Mouse (Mus musculus): Measurements from ENCODE around the gene Phf7. TPM values are rescaled to one million over a fixed set of nuclear protein-coding genes. Genes with fewer than 3 reads are reported as not detected.

Gene Phf7
- total RNA-seq, 2 experiments from 2014 or later, result 5.0 to 5.3 TPM

DNA sequence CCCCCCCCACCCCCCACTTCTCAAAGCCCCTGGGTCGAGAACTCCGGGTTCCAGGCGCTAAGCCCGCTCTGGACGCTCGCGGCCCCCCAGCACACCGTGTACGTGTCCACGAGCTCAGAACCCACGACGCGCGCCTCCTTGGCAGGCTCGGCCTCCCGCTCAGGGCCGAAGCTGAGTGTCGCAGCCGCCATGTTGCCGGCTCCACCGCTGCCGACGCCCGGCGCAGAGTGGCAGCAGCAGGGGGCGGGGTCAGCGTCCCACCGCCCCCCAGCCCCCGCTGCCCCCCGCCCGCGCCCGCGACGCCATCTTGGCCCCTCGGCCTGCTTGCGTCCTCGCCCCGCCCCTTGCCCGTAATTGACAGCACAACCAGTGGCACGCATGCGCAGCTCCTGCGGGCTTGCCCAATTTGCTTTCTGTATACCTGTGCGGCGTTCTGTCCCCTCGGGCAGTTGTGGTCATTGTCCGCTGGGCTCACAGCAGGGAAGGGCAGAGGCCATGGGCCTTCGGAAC lies 44.6 kb downstream of the Phf7 start:
- peak; percentile 94 to 99 for DNase-seq (ENCODE audit: extremely low spot score in 1 of 2, low spot score in 2 of 2)
- intact Hi-C loops (cut with DNase I), result loop anchor here (5.0 kb wide), 1 partner anchor 46 kb away; the partner anchor contains the start of genes Bap1 and Phf7

DNA sequence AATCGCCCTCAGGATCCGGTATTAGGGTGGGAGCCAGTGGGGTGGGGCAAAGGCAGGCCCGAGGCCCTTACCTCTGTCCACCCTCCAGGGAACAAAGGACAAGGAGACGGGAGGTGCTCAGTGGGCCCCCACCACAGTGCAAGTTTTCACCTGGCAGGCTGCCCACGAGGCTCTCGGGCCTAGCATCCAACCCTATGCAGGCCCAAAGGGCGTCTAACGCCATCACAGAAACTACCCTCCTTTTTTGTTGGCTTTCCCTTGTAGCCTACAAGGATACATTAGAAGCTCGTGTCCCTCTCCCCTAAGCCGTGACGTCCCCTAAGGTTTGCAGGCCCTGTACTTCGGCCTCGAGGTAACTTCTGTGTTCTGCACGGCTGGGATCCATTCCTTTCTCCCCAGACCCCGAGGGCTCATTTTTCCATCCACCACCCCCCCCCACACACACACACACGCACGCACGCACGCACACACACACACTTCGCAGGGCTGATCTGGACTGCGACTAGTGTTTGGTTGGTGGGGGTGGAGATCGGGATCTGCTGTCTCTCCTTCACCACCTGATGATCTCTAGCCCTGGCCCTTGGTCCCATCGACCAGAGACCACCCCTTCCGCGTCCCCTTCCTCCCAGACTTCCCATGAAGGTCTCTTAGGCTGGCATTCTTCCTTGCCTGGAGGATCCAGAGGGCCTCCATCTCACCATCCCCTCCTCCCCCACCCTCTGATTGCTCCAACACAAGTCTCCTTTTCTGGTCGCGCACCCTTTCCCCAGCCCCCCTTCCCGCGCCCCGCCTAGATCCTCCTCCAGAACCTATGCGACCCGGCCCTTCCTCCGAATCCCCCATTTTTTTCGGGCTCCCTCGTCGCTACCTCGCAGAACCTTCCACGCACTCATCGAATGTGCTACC lies 45.3 kb downstream of the Phf7 start:
- DNase-seq (ENCODE audit: extremely low spot score in 1 of 2, low spot score in 2 of 2), result peak; percentile 27 to 75
- intact Hi-C loops (cut with DNase I), result loop anchor here (5.0 kb wide), 1 partner anchor 46 kb away; the partner anchor contains the start of genes Bap1 and Phf7

DNA sequence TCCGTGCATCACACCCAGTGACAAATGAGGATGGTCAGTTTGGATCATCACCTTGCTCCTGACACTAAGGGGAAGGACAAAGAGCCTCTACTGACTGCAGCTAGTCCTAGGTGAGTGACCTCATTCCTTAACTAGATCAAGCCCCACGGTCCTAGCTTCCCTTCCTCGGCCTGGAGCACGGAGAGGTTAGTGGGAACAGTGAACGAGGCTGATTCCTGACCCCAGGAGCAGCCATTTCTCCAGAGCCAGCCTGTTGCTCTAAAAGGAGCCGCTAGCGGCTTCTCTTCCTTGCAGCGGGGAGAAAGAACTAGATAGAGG lies 45.9 kb downstream of the Phf7 start:
- DNase-seq (ENCODE audit: extremely low spot score in 1 of 2, low spot score in 2 of 2), result no peak
- intact Hi-C loops (cut with DNase I), result loop anchor here (5.0 kb wide), 1 partner anchor 47 kb away; the partner anchor contains the start of genes Bap1 and Phf7

DNA sequence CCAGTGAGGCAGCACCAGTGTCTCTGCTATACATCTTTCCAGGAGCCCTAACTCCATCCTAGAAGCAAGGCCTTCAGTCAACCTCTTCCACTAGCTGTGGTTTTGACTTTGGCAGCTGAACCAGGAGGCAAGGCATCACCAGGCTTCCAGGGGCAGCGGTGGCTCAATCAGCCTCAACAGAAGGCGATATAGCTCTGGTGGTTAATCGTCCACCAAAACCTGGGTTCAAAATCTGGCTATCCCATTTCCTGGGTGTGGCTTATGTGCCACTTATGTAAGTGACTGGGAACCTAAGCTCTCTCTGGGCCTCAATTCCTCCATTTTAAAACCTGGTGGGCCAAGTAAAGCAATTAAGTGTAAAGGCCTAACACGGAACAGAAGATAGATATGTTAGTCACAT lies 46.3 kb downstream of the Phf7 start:
- intact Hi-C loops (cut with DNase I), result loop anchor here (5.0 kb wide), 1 partner anchor 47 kb away; the partner anchor contains the start of genes Bap1 and Phf7
- no peak for DNase-seq (ENCODE audit: extremely low spot score in 1 of 2, low spot score in 2 of 2)

DNA sequence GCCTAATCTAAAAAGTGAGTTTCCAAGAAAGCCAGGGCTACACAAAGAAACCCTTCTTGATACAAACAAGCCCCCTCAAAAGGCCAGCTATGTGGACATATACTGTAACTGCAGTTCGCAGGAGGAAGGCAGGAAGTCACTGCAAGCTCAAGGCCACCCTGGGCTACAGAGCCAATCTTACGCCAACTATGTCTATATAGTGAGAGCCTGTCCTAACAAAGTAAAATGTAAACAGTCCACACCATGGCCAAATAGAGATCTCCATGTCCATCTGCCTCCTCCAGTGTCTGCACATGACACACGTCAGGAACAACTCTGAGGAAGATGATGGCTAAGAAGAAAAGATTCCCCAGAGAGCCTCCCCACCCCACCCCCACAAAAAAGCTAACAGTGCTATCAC lies 51.1 kb downstream of the Phf7 start:
- DNase-seq (ENCODE audit: extremely low spot score in 1 of 2, low spot score in 2 of 2), result no peak
- intact Hi-C loops (cut with DNase I), result no loop called here

DNA sequence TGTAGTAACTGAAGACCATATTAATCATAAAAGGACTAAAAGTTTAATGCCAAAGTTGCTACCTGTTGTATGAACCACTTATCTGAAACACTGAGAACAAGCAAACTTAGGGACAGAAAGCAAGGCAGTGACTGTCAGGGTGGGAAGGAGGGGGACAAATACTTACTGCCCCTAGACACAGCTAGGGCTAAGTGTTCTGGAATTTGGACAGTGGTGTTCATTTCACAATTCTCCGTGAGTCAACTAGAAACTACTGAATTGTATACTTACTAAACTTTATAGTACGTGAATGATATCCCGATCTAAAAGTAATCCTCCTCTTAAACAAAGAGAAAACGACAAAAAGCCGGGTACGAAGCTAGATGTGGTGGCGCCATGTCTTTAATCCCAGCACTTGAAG lies 51.5 kb downstream of the Phf7 start:
- intact Hi-C loops (cut with DNase I), result loop anchor here (5.0 kb wide), 1 partner anchor 67 kb away; the partner anchor contains the start of gene Nt5dc2
- no peak for DNase-seq (ENCODE audit: extremely low spot score in 1 of 2, low spot score in 2 of 2)

DNA sequence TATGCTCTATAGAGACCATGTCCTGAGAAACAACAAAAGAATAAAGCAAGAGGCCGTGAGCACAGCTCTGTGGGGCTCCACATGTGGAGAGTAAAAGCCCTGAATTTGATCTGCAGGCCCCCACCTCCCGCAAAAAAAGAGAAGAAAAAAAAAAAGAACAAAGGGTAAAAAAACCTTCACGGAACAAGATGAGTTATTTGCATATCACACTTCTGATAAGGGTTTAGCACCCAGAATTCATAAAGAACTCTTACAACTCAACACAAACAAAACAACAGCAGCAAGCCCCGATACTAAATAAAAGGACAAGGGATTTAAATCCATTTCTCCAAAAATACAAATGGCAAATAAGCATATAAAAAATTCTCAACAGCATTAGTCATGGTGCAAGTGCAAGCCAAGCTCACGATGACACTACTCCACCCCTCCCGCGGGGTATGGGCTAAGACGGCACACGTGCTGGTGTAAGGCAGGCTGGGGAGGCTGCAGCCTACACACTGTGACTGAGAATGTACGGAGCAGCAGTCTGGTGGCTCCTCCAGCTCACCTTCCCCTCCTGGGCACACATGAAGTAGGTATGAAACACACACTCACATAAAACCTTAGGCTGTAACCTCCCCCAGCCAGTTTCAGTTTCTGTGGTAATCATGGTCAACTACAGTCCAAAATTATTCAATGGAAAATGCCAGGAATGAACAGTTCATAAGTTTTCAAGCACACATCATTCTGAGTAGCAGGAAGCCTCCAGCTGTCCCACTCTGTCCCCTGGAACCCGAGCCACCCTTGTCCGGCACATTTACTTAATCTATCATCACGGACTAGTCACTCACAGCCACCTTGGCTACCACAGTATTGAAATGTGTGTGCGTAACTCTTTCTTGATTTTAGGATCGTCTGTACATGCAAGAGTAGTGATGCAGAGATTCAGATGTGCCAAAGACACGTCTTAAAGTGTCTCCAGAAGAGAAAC lies 53.3 kb downstream of the Phf7 start:
- DNase-seq (ENCODE audit: extremely low spot score in 1 of 2, low spot score in 2 of 2), result peak in 1 of 2 experiments; percentile 31
- intact Hi-C loops (cut with DNase I), result loop anchor here (5.0 kb wide), 1 partner anchor 66 kb away; the partner anchor contains the start of gene Nt5dc2

DNA sequence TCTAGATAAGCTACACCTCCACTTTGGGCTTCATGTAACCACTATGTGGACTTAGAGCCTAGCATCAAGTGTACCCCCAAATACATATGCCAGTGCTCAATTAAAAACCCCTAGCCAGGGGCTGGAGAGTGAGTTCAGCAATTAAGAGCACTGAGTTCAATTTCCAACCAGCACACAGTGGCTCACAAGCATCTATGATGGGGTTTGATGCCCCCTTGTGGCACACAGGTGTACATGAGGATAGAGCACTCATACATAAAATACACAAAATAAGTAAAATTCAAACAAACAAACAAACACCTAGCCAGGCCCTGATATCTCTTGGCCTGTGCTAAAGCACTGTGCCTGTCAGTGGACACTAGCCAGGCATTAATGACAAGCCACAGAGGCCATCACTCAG lies 55.1 kb downstream of the Phf7 start:
- intact Hi-C loops (cut with DNase I), result loop anchor here (5.0 kb wide), 1 partner anchor 64 kb away; the partner anchor contains the start of gene Nt5dc2
- DNase-seq (ENCODE audit: extremely low spot score in 1 of 2, low spot score in 2 of 2), result no peak

DNA sequence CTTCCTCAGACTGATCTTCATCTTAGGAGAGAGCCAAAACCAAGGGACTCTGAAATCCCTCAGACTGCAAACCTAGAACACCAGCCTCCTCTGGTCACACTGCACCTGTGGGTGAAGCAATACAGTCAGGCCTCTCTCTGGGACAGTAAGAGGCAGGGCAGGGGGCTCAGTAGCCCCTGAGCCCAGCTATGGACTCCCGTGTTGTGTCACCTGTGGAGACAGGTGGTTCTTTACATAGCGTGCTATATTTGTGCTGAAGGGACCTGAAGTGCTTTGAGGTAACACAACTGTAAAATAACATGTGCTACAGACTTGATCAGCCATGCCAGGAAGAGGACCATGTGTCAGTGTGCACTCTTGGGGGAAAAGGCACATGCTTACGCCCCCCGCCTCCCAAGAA lies 55.6 kb downstream of the Phf7 start:
- DNase-seq (ENCODE audit: extremely low spot score in 1 of 2, low spot score in 2 of 2), result no peak
- intact Hi-C loops (cut with DNase I), result loop anchor here (5.0 kb wide), 1 partner anchor 63 kb away; the partner anchor contains the start of gene Nt5dc2

DNA sequence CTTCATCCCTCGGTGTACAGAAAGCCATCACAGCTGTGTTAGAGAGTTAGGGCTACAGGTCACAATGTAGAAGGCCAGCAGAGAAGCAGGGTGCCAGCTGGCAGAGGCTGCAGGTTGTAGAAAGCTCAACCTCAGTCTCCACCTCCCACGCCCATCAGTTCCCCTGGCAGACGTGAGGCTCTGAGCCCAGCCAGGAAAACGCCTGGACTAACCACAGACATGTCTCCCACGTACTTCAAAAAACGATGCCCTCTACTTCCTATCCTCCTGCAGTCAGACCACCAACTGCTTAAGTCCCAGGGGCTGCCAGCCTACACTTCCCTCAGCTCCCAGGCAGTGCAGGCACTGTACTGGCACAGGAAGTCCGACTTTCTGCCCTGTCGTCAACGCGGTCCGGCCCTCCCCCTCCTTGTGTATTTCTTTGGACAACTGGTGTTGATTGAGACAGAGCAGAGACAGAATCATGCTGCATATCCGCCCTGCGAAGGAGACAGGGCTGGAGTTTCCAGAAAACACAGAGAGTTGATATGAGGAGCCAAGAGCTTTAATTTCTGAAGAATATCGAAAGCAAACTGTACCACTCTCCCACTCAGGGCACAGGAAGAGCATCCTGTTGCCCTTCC lies 56.1 kb downstream of the Phf7 start:
- intact Hi-C loops (cut with DNase I), result loop anchor here (5.0 kb wide), 1 partner anchor 63 kb away; the partner anchor contains the start of gene Nt5dc2
- DNase-seq (ENCODE audit: extremely low spot score in 1 of 2, low spot score in 2 of 2), result peak in 1 of 2 experiments; percentile 62

DNA sequence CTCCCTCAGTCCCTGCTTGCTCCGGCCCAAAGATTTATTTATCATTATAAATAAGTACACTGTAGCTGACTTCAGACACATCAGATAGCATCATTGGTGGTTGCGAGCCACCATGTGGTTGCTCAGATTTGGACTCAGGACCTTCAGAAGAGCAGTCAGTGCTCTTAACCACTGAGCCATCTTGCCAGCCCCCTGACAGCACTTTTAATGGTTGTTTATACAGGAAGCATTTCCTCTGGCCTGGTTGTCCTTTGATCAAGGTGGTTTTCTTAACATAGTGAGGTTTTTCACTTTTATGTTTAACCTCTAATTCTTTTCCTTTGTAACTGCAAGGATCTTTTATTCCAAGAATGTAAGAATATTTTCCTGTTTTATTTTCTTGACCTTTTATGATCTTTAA lies 56.7 kb downstream of the Phf7 start:
- no peak for DNase-seq (ENCODE audit: extremely low spot score in 1 of 2, low spot score in 2 of 2)
- intact Hi-C loops (cut with DNase I), result no loop called here

DNA sequence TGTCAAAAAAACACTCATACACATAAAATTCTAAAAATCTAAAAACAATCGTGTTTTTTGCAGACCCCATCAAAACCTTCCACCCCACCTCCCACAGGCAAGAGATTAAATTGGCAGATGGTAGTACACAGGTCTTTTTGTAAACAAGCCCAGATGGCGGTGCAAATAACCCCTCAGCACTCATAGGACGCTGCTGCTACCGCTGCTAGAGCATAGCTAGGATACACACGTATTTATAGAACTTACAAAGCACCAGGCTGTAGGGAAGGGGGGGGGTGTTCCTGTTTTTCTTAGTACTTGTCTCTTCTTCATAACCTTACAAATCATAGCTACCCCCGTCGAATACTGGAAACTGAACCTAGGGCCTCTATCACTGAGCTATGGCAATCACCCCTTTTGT lies 57.3 kb downstream of the Phf7 start:
- DNase-seq (ENCODE audit: extremely low spot score in 1 of 2, low spot score in 2 of 2), result no peak
- intact Hi-C loops (cut with DNase I), result no loop called here

DNA sequence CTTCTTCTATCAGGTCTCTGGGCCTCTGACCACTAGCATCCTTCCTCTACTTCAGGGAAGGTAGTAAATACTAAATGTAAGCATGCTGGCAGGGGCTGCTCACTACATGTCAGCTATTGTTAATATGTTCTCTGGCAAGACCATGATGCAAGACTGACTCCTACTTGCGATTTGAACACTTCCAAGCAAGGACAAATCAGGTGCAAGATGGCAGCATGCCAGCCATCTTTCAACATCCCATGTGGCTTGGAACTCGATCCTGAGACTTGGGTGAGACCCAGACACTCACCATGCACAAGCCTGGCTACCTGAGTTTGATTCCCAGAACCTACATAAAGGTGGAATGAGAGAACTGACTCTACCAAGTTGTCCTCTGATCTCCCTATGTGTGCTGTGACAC lies 59.2 kb downstream of the Phf7 start:
- intact Hi-C loops (cut with DNase I), result no loop called here
- DNase-seq (ENCODE audit: extremely low spot score in 1 of 2, low spot score in 2 of 2), result no peak

DNA sequence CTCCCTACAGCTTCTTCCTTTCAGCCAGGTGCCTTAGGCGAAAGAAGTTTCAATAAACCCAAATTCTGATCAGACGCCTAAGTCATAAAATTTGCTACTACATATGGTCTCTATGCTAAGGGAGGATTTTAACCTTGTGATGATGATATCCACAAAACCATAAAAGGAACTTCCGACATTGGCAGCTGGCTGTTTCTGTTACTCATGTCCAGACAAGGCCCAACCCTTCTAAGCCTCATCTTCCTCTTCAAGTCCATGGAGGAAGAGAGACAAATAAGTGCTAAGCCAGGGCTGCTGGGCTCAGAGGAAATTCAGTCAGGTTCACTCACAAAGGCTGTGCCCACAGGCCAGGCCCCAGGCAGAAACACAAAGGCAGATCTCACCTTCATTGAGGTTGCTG lies 61.8 kb downstream of the Phf7 start:
- intact Hi-C loops (cut with DNase I), result loop anchor here (10.0 kb wide), 2 partner anchors 145 to 175 kb away; partner anchors contain the start of genes Gnl3 and Pbrm1
- DNase-seq (ENCODE audit: extremely low spot score in 1 of 2, low spot score in 2 of 2), result no peak

DNA sequence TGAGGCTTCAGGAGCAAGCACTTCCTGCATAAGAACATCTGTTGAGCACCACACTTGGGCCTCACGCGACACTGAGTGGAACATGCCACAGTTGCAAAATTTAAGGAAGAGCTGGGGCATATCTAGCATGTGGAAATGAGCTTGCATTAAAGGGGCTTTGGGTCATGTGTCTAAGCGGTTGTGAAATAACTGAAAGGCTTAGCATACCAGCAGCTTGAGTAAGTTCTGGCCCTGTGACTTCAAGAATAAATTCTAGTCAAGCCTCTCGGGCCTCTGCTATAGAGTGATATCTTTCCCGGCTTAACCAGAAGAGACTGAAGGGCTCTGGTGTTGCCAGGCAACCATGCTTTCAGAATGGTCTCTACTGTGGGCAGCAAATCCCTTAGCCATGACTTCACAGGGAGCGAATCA lies 62.3 kb downstream of the Phf7 start:
- no peak for DNase-seq (ENCODE audit: extremely low spot score in 1 of 2, low spot score in 2 of 2)
- intact Hi-C loops (cut with DNase I), result loop anchor here (10.0 kb wide), 2 partner anchors 144 to 174 kb away; partner anchors contain the start of genes Gnl3 and Pbrm1

Data from left cerebral cortex, postnatal 10 days (tissue).